Mouse (Mus musculus) left cerebral cortex, adult 11 months (tissue): ENCODE results near the gene G6pc.
"Not testable (repeated sequence)": the region's sequence is repeated elsewhere in the genome, so short reads cannot be mapped to it uniquely, and the experiment has no call there.

Experiments
- DNase-seq: peaks from one replicate; pipeline ENCODE4 v3.0.0; 2022; ENCODE audit warnings: low spot score

G6pc gene

GRCm38 (mm10) chr11:101367326-101367935 lies at the start of gene G6pc:
TSS of gene G6pc (plus strand) at chr11:101367561.
- DNase-seq, result no peak

- peak; percentile 66 for DNase-seq
These were observed 43.8 kb upstream of the G6pc start for GRCm38 (mm10) chr11:101323609-101324008.

DNA sequence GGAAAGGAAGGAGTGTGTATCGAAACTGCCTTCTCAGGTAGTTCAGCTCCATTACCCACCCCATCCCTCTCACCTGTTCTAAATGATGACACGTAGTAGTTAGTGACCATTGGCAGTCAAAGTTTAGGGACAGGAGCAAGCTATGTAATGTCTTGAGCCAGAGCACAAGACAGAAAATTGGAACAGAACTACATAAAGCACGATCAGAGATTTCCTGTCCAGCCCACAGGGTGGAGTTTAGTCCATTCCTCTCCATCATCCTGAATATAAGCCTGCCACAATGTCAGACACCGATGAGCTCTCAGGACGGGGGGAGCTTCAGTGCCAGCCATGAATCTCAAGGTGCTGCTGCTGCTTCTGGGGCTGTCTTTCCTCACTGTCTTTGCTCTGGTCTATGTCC lies 42.6 kb upstream of the G6pc start, which contains the start of gene Aoc2:
Gene Aoc2 (plus strand): TSS at position 301 of the 400 bp plus-strand sequence.
- DNase-seq, result no peak

GRCm38 (mm10) chr11:101325201-101325600 lies 42.2 kb upstream of the G6pc start:
- not testable (repeated sequence) for DNase-seq

- DNase-seq, result no peak
These were observed 41.2 kb upstream of the G6pc start for GRCm38 (mm10) chr11:101326147-101326546.

DNA sequence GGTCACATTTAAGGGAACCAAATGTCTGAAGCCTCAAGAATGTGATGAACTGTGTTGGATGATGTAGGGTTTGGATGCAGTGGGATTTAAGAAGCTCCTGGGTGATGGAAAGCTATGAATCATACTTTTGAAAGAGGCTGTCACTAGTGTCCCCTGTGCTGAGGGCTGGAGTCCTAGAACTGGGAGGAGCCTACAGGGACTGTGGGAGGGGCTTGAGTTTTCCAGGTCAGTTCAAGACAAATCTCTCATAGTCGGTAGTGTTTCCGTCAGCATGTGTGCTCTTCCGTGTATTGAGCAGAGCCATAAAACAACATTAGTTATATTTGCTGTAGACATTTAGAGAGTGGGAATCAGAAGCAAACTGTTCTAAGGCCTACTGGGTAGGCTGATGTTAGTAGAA lies 40.0 kb upstream of the G6pc start:
- no peak for DNase-seq

DNA sequence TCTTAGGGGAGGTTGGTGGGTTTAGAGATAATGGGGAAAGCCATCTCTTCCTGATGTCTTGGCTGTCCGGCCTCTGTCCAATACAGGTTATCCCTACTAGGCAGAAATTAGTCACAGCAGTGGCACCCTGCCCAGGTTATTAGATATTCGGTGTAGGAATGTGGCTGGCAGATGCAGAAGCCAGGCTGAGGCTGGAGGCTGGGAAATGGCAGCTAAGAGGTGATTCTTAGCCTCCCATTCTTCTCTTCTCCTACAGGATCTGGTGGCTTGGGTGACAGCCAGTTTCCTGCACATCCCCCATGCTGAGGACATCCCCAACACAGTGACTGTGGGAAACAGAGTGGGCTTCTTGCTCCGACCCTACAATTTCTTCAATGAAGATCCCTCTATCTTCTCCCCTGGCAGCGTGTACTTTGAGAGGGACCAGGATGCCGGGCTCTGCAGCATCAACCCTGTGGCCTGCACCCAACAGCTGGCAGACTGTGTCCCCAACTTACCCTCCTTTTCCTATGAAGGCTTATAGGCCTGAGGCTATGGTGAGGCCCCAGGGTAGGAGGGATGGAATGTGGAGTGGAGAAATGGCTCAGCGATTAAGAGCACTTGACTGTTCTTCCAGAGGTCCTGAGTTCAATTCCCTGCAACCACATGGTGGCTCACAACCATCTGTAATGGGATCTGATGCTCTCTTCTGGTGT lies 38.3 kb upstream of the G6pc start:
- DNase-seq, result no peak

DNA sequence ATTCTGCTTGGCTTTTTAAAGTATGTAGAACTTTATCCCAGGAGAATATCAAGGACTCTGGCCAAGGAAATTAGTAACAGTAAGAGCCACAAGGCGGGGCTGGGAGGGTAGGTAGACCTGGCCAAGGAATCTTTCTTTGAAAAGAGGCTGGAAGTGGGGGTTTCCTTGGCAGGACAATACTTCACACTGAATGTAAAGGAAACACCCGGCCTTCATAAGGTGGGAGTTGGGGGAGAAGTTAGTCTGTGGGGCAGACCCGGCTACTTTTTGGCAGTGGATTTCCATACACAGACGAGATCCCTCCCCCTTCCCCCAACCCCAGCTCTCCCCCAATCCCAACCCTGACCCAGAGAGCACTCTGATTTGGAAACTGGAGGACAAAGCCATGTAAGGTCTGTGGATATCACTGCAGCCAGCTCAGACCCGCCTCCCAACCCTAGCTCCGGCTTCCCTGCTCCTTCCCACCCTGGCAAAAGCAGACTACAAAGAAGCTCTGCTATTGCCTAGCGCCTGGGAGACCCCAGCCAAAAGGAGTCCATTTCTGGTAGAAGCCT lies 36.9 kb upstream of the G6pc start, which contains the start of gene Aoc3:
Gene Aoc3 (plus strand): TSS at position 235 of the 554 bp plus-strand sequence.
- DNase-seq, result no peak

- DNase-seq, result not testable (repeated sequence)
These were observed 36.4 kb upstream of the G6pc start for GRCm38 (mm10) chr11:101330961-101331360.

GRCm38 (mm10) chr11:101332537-101332936 lies 34.8 kb upstream of the G6pc start:
- DNase-seq, result no peak

DNA sequence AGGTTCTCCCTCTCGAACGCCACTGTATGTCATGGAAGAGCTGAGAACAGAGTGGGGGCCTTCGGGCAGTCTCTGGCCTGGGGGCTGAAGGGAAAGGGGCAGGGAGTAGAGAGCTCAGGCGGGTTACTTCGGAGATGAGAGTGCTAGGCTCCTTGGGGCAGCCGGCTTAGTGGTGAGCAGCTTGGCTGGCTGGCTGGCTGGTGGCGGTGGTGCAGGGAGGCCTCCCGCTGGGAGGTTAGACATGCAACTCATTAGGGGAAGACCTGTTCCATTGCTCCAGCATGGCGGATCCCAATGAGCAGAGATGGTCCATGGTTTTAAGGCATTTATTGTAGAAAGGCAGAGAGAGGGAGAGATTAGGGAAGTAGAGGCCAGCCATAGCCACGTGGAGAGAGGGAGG lies 33.3 kb upstream of the G6pc start:
- DNase-seq, result no peak

- no peak for DNase-seq
These were observed 32.8 kb upstream of the G6pc start for GRCm38 (mm10) chr11:101334516-101334915.

- no peak for DNase-seq
These were observed 31.7 kb upstream of the G6pc start for GRCm38 (mm10) chr11:101335685-101336084.

DNA sequence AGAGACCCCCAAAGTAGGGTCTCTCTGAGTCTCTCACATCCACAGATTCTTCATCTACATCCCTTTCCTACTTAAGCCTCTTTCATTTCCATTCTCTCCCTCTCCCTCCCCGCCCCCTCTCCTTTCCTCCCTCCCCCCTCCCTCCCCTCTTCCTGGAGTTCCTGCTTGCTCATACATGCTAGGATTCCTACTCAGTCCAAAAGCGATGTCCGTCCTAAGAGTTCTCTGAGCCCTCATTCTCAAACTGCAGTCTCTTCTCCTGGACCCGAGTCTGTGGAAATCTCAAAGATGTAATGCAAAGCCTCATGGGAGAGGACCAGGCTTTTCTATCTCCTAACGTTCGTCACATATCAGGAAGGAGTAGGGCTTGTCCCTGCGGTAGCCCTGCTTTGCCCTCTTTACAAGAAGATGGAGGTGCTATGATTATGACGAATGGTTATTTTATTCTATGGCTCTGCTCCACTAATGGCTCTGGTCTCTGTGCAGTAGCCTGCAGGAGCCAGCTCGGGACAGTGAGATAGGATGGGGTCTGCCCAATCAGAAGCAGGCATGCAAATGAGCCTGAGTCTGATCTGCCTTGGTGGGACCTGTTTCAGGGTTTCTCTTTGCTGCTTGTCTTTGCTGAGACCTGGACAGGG lies 29.1 kb upstream of the G6pc start:
- DNase-seq, result no peak

DNA sequence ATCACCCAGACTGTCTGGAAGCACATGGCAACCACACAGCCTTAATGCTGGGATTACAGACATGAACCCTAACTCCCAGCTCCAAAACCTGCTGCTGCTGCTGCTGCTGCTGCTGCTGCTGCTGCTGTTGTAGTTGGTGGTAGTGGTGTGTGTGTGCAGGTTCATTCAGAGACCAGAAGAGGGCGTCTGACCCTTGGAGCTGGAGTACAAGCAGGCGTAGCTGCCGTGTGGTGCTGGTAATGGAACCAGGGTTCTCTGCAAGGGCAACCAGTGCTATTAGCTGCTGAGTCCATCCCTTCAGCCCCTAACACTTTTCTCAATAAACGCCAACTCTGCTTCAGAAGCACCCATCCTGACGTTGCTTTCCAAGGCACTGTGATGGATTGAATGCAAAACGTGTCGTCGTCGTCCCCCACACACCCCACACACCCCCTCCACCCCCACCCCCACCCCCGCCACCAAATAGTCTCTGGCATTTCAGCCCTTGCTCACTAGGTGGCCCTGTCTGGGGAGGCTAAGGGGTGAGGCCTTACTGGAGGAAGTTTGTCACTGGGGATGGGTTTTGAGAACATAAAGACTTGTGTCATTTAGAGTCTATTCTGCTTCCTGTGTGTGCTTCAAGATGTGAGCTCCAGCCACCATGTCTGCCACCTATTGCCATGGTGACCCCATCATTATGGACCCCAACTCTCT lies 20.1 kb upstream of the G6pc start:
- DNase-seq, result no peak

DNA sequence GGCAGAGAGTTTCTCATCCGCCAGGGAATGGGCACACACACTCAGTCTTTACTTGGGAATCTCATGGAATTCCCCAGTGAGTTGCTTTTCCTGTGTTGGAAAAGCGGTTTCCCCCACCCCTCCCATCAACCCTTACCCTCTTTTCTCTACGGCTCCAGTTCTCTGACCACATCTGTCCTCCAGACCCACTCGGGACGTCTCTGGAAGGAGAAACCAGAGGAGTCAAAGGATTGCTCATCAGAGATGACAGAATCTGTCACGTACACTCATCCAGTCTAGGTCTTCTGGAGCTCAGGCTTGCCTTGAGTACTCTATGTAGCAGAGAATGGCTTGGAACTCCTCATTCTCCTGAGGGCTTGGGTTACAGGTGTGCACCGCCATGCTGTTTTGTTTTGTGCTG lies 18.6 kb upstream of the G6pc start:
- no peak for DNase-seq

DNA sequence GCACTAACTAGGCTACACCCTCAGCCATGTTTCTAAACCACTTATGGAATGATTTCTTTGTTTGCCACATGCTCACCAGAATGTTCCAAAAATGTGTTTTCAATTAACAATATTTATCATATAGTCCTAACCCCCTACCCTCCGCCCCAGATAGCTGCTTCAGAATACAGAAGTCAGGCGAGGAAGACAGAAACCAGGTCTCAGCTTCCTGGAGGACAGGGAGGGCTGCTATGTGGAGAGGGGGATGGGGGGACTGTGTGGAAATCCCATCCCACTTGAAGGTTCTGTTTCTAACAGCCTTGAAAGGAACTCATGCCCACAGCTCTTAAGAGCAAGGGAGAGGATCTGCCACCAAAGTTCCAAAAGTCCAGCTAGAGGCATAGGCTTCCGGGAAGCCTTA lies 18.1 kb upstream of the G6pc start:
- no peak for DNase-seq

GRCm38 (mm10) chr11:101351100-101351720 lies 16.2 kb upstream of the G6pc start:
- DNase-seq, result no peak

DNA sequence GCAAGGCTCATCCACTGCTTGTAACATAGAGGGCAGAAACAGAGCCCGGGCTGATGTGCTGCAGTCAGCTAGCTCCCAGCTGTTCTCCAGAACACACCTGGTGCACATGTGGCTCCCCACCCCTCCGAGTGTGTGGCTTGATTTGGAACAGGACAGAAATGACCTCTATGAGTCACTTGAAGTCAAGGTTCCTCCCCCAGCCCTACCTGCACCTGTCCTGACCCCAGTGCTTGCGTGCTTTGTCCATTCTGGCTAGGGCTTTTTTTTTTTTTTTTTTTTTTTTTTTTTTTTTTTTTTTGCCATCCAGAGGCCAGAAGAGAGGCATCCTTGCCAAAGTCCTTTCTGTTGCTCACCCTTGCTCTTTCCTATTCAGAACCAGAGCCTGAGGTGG lies 15.6 kb upstream of the G6pc start:
- DNase-seq, result no peak

DNA sequence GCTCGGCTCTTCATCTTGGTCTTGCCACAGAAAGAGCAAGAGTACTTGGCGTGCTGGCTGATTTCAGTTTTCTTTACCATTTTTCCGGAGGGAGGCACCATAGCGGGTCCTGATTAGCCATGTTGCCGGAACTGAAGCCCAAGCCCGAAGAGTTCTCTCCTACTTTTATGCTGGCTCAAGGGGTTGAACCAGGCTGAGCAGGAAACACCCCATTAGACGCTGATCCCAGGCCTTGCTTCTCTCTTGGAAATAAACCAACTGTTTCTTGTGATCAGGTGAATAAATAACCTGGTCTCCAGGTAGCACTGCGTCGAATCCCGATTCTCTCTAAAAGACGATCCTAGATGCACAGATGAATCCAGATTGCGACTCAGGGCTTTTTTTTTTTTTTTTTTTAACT lies 13.9 kb upstream of the G6pc start:
- DNase-seq, result no peak

DNA sequence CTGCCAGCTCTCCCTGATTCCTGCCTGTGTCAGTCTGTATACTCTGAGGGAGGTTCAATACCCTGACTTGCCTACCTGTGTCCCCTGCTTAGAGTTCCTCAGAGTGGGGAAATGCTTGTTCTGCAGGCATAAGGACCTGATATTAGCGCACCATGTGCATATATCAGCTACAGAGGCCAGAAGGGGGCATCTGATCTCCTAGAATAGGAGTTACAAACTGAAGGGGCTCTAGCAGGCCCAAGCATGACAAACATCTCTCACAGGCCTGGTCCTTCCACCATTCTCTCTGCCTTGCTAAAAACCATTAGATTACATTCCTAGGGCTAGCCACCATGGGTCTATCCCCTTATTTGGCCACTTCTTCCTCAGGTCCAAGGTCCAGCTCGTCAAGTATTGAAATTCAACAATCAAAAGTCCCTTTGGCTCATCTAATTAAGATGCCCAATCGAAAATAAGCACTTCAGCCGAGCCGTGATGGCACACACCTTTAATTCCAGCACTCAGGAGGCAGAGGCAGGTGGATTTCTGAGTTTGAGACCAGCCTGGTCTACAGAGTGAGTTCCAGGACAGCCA lies 12.8 kb upstream of the G6pc start:
- DNase-seq, result no peak

DNA sequence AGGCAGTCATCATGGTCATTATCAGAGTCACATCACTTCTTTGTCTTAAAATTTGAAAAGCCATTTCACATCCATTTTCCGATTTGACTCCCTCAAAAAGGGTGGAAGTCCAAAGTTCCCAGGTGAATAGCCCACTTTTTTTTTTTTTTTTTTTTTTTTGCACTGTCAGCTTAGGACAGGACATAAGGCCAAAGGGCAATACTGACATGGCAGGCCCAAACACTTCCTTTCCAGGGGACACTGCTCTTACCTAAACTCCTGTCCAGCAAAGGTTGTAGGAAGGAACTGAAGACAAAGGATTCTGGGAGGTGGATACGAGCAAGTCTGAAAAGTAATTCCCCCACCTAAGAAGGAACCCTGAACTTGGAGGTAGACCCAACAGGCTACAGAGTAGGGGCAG lies 11.4 kb upstream of the G6pc start:
- DNase-seq, result no peak
